Mouse (Mus musculus) lung, postnatal 14 days (tissue): ENCODE data around the gene Gm4756.
A peak's percentile ranks its signal among the peaks of the same experiment; 100 is the strongest.
"Not testable (repeated sequence)": the region's sequence is repeated elsewhere in the genome, so short reads cannot be mapped to it uniquely, and the experiment has no call there.

Source experiments
- DNase-seq: peaks from one replicate; pipeline ENCODE4 v3.0.0; 2021

The Gm4756 gene

GRCm38 (mm10) chr12:72649611-72650330, at the start of gene Gm4756:
Gene Gm4756 (minus strand): TSS chr12:72649661.
- DNase-seq = no peak

DNA sequence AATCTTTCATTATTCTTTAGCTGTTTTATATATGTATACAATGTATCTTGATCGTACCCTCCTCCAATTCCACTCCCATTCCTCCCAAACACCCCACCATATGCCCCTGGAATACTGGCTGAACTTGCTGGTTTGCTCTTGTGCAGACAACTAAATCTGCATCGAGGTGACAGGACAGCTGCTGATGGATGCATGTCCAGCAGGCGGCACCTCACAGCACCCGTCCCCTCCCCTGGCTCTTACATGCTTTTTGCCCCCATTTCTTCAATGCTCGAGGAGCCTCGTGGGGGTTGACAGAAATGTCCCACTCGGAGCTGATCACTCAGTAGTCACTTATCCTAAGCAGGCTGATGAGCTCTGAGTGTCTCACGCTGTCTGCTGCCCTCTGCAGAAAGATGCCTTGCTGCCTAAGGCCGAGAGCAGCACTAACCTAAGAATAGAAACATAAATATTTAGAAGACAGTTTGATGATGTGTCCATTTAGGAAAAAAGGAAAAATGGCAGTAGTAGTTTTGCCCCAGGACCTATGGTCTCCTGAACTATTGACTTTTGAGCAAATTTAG, 45.5 kb upstream of the Gm4756 start:
- DNase-seq = no peak

DNA sequence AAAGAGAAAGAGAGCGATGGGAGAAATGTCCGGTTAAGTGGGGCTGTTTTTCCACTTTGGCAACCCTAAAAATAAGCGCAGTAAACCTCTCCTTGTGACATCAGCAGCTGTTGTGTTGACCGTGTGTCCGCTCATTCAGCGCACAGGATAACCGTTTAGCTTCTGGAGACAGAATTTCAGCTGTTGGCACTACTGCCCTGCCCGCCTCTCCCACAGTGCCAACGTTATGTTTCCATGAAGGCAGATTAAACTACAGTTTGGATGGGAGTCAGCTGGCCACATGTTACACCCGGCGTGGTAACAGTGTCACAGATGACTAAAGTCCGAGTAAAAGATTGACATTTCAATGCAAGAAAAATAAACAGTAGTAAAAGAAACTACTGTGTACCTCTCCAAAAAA, 45.0 kb upstream of the Gm4756 start:
- no peak for DNase-seq

DNA sequence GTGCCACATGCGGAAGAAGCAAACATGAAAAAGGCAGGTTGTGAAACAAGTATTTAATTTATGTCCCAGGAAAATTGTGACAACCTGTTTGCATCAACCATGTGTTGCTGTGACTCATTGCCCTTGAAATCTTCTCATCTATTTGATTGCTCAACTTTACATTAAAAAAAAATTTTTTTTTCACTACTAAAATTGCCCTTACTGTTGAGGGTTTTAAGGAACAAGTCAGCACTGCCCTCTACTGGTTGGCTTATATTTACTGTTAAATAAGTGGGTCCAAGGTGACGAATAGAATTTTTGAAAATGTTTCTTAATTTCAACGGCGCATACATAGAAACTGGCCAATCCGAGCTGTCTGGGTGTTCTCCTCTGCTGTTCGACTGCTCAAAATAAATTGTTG, 44.4 kb upstream of the Gm4756 start:
- DNase-seq = peak; percentile 63

DNA sequence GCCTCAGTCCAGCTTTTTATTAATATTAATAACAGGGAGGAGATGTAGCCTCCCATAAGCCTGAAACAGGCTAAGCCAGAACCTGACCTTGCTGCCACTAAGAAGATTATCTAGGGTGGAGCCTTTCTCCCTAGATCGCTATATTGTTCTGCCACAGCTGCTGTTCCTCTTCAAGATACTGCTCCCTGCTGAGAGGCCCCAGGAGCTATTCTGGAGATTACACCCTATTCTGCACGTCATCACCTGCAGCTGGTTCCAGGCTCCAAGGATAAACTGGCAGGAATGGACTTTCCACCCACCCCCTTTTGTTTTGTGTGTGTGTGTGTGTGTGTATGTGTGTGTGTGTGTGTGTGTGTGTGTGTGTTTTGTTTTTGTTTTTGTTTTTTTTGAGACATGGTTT, 38.8 kb upstream of the Gm4756 start:
- not testable (repeated sequence) for DNase-seq

DNA sequence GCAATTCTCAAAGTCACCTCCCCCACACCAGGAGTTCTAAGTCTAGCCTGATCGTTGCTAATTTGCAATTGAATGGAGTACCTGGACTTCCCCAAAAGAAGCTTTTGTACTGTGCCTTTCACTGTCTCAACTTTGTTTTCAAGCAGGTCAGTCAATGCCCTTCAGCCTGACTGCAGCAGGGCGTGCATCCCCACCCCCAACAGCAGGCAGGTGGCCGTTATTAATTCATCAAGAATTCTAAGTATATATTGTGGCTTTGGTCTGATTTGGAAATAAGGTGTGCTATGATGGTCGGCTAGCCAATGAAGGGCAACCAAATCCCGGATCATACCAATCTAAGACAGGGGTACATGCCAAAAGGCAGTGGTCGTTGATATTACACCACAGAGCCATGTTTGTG, 38.3 kb upstream of the Gm4756 start:
- not testable (repeated sequence) for DNase-seq

- not testable (repeated sequence) for DNase-seq
Observed at GRCm38 (mm10) chr12:72686566-72686965, 37.1 kb upstream of the Gm4756 start.

DNA sequence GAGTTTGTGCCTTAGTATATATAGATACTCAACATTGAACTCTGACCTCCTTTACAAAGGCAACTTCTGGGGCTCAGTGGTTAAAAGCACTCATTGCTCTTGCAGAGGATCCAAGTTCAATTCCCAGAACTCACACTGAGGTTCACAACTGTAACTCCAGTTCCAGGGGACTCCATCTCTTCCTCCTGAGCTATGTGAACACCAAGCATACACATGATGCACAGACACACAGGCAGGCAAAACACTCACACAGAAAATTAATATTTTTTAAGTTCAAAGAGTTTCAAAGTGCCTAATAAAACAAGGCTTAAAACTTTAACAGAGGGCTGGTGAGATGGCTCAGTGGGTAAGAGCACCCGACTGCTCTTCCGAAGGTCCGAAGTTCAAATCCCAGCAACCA, 34.2 kb upstream of the Gm4756 start:
- no peak for DNase-seq

GRCm38 (mm10) chr12:72682511-72683282, 33.2 kb upstream of the Gm4756 start:
- DNase-seq = no peak

- DNase-seq = no peak
Observed at GRCm38 (mm10) chr12:72681919-72682318, 32.5 kb upstream of the Gm4756 start.

GRCm38 (mm10) chr12:72679635-72680034, 30.2 kb upstream of the Gm4756 start:
- DNase-seq = no peak

GRCm38 (mm10) chr12:72674820-72675219, 25.4 kb upstream of the Gm4756 start:
- DNase-seq = no peak

- DNase-seq = peak; percentile 56
Observed at GRCm38 (mm10) chr12:72674079-72674797, 24.8 kb upstream of the Gm4756 start.

DNA sequence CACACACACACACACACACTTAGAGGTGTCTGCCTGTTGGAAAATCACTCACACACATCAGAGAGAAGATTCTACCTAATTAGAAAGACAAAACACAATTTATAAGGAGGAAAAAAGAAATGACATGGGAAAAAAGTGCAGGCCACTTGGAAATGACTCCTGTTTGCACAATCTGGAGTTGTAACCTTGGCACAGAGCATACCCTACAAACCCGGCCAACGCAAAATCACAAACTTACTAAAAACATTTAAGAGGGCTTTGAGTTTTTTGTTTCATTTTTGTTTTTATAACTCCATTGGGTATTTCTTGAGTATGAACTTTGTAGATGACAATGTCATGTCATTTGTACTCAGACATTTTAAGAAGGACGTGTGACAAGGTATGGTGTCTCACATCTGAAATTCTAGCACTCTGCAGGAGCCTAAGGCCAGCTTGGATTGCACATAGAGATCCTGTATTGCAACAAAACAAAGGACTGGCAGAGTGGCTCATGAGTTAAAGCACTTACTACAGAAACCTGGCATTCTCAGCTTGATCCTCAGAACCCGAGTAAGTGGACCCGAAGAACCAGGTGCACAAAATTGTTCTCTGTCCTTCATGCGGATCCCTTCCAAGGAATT, 22.2 kb upstream of the Gm4756 start:
- no peak for DNase-seq

GRCm38 (mm10) chr12:72670921-72671320, 21.5 kb upstream of the Gm4756 start:
- DNase-seq = no peak

GRCm38 (mm10) chr12:72667868-72668469, 18.5 kb upstream of the Gm4756 start:
- DNase-seq = no peak

GRCm38 (mm10) chr12:72666015-72666414, 16.6 kb upstream of the Gm4756 start:
- no peak for DNase-seq

- DNase-seq = peak; percentile 90
Observed at GRCm38 (mm10) chr12:72664735-72665337, 15.4 kb upstream of the Gm4756 start, which contains the start of gene Dhrs7. Gene Dhrs7 (minus strand): TSS chr12:72664909.

GRCm38 (mm10) chr12:72664020-72664734, 14.7 kb upstream of the Gm4756 start:
- DNase-seq = peak; percentile 68

GRCm38 (mm10) chr12:72655775-72656174, 6.3 kb upstream of the Gm4756 start:
- no peak for DNase-seq

GRCm38 (mm10) chr12:72654698-72655097, 5.2 kb upstream of the Gm4756 start:
- DNase-seq = peak; percentile 77
